Mouse (Mus musculus) E14TG2a.4 (cell line): ENCODE results near the gene Bud23.
"Not testable (repeated sequence)": the region's sequence is repeated elsewhere in the genome, so short reads cannot be mapped to it uniquely, and the experiment has no call there.

Experiments
- CTCF ChIP-seq: conservative IDR thresholded peaks from 2 replicates; pipeline ENCODE4 v1.5.1; 2014; ENCODE audit warnings: low read length
- NANOG ChIP-seq: IDR thresholded peaks from 2 replicates; pipeline ENCODE4 v1.6.1; 2014; ENCODE audit warnings: borderline replicate concordance, low read length, mixed read lengths

GRCm38 (mm10) chr5:135049268-135049667 lies 15.5 kb downstream of the Bud23 start:
- not testable (repeated sequence) for TF ChIP-seq CTCF, NANOG
